Mouse (Mus musculus): ENCODE results near the gene Eps8l2. TPM values are rescaled to one million over a fixed set of nuclear protein-coding genes. Genes with fewer than 3 reads are reported as not detected.
"Not testable (repeated sequence)": the region's sequence is repeated elsewhere in the genome, so short reads cannot be mapped to it uniquely, and the experiment has no call there.

The Eps8l2 gene
- total RNA-seq, 1 experiment from 2014 or later: 7.9 TPM

DNA sequence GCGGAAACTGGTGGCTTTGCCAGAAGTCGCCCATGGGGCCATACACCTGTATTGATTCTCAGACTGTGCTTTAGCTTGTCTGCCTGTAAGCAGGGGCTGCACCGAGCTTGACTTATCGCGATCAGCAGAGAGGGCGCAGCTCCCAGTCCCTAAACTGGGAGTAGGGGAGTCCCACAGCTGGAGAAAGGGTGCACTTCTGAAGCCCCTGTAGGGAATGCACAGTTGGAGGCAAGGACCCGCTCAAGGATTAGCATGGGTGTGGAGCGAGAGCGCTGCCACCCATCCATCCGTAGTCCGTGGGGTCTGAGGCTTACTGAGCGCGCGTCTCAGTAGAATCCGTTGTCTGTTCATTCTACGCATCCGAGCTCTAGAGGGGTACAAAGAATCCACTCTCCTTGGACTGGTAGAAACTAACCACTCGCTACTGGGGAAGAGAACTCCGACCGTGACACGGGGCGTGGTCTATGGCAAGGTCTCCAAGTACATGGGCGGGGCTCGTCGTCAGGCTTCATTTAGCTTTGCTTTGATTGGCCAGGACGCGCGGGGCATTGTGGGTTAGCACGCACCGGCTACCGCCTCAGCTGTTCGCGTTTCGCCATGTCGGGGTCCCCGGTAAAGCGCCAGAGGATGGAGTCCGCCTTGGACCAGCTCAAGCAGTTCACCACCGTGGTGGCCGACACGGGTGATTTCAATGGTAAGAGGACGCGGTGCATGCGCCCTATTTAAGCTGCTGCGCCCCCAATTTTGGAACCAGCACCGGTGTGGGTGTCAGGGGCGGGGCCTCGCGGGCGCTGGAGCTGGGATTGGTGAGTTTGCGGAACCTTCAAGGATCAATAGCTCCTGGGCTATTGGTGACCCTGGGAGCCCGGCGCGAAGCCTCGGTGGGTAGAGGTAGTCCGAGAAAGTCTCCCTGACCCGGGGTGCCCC is 53.2 kb downstream of the Eps8l2 start, which contains the start of gene Taldo1:
TSS of gene Taldo1 (plus strand) at position 575 of the 927 bp plus-strand sequence.
- ATAC-seq (ENCODE audit: extremely low read depth, insufficient number of reproducible peaks, low FRiP score, poor library complexity, severe bottlenecking): peak; percentile 91

DNA sequence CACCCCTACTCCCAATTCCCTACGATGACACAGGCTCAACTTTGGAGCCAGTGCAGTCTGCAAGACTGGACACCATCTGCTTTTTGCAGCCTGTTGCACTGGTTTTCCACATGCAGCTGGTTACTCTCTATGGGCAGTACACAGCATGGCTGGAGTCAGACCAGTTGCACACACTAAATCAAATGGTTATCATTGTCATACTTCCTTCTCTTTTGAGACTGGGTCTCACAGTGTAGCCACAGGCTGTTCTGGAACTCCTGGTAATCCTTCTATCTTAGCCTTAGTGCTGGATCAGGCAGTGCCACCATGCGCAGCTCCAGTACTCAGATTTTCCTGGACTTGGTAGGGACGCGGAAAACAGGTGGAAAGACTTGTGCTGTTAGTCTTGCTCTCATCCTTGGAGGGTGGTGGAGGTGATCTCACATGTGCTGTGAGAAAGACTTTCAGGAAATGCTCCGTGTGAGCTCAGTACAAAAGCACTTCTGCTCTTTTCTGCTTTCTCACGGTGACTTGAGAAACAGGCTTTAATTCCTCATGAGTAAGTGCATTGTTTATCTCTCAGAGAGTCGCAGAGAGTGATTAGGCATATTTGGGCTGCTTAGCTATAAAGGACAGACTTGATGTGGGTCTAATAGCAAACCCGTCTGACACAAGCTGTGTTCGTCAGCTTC is 54.0 kb downstream of the Eps8l2 start:
- ATAC-seq (ENCODE audit: extremely low read depth, insufficient number of reproducible peaks, low FRiP score, poor library complexity, severe bottlenecking): peak; percentile 50

DNA sequence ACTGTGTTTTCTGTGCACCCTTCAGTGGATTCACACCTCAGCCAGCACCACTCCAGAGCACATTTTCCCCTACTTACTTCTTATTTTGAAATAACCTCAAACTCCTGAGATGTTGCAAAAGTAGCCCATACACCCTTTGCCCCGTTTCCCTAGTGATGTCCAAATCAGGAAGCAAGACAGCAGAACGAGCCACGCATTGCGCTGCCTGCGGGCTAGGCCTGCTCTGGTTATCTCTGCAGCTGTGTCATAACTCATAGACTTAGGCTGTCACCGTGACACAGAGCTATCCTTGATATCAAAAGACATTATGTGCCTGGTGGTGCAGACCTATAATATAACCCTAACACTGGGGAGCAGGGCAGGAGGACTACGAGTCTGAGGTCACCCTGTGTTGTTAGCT is 55.5 kb downstream of the Eps8l2 start:
- ATAC-seq (ENCODE audit: extremely low read depth, insufficient number of reproducible peaks, low FRiP score, poor library complexity, severe bottlenecking): peak; percentile 59

DNA sequence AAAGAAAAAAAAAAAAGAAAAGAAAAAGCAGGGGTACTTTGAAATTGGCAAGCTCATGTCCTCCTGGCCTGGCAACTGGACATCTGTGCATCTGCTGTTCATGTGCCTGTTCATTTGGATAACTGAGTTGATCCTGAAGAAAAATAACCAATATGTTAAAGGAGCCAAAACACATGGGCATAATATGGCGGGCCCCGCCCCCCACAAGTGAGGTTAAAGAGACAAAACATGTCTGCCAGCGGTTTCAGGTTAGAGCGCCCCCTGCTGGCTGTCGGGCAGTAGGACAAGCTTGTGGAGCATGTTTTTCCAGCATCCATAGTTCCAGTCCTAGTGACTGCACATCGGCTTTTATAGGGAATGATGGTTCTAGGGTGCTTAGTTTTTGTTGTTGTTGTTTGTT is 56.1 kb downstream of the Eps8l2 start:
- peak; percentile 33 for ATAC-seq (ENCODE audit: extremely low read depth, insufficient number of reproducible peaks, low FRiP score, poor library complexity, severe bottlenecking)

DNA sequence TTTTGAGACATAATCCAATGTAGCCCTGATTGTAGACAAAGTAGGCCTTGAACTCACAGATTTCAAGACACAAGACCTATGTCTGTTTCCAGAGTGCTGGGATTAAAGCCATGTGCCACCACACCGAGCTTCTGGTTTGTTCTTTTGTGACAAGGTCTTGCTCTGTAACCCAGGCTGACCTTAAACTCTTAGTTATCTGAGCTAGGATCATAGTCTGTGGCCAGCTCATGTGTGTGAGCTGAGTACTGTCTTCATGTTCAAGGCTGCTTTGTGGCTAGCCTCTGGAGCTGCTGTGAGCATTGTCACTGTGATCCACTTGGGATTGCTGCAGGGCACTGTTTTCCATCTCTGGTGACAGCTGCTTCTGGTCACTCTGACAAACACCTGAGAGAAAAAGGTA is 56.7 kb downstream of the Eps8l2 start:
- ATAC-seq (ENCODE audit: extremely low read depth, insufficient number of reproducible peaks, low FRiP score, poor library complexity, severe bottlenecking): no peak

DNA sequence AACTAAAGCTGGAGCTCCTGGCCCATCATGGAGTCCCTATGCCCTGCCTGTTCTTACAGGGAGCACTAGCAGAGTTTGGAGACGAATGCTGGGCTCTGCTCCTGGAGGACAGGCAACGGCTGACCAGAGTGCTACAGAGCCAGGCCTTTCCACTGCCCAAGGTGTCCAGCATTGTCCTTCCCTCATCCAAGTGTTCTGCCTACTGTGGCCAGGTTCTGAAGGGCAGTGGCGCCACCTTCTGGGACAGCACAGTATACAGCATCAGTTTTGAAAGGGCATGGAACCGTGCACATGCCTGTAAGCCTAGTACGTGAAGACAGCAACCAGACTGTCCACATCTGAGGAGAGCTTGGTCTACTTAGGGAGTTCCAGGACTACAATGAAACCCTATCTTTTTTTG is 64.6 kb downstream of the Eps8l2 start:
- peak; percentile 82 for ATAC-seq (ENCODE audit: extremely low read depth, insufficient number of reproducible peaks, low FRiP score, poor library complexity, severe bottlenecking)

DNA sequence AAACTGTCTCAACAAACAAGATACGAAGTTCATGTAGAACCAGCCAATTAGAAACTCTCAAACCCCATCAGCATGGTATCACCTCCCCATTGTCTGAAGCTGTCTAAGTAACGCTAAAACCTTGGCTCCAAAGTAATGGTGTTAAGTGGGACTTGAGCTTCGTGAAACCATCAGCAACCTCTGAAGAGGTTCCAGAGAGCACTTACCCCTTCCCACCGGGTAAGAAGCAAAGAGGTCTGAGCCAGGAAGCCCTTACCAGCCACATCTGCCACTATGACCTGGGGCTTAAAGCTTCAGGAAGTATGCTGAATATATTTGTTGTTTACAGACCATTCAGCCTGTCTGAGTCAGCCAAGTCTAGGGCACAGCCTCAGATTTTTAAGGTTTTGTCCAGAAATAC is 66.8 kb downstream of the Eps8l2 start:
- no peak for ATAC-seq (ENCODE audit: extremely low read depth, insufficient number of reproducible peaks, low FRiP score, poor library complexity, severe bottlenecking)

DNA sequence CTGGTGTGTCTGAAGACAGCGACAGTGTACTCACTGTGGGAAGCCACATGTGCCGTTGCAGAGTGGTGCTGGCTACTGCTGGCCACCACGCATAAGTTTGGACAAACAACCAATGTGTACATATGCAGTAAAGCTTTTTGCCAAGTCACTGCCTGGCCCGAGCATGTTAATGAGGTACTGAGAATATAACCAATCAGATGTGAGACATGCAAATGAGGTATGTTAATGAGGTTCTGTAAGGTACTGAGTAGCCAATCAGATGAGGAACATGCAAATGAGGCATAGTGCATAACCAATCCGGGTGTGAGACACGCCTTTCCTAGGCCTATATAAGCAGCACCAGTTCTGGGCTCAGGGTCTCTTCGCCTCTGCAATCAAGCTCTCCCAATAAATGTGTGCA is 69.0 kb downstream of the Eps8l2 start:
- ATAC-seq (ENCODE audit: extremely low read depth, insufficient number of reproducible peaks, low FRiP score, poor library complexity, severe bottlenecking): not testable (repeated sequence)

DNA sequence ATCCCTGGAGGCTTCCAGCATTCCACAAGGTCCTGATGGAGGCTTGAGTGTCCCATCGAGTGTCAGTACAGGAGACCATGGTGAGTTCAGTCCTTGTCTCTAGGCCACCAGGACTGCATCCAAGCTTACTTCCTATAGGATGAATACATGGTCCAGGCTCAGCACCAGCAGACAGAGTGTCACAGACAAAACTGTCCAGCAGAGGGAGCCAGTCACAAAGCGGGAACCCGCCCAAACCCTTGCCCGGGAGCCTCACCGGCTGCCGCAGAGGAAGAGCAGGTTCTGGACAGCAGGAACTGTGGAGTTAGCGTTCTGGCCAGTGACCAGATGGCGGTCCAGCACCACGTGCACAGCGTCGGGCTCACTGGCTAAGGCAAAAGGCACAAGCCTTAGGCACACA is 70.2 kb downstream of the Eps8l2 start:
- peak; percentile 83 for ATAC-seq (ENCODE audit: extremely low read depth, insufficient number of reproducible peaks, low FRiP score, poor library complexity, severe bottlenecking)

DNA sequence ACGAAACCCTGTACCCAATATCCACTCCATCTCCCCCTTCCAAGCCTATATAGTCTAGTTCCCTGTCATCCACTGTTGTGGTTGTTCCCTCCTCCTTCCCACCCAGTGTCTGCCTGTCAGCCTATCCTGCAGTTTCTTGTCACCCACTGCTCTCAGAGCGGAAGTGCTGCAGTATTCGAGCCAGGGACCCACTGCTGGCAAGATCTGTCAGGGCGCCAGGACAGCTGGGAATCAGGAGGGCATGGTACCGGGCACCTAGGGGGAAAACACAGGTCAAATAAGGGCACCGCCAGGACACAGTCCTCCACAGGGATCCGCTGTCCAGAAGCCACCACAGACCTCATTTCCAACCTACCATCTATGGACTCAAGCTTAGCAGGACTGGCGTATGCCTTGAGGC is 72.0 kb downstream of the Eps8l2 start:
- ATAC-seq (ENCODE audit: extremely low read depth, insufficient number of reproducible peaks, low FRiP score, poor library complexity, severe bottlenecking): no peak

DNA sequence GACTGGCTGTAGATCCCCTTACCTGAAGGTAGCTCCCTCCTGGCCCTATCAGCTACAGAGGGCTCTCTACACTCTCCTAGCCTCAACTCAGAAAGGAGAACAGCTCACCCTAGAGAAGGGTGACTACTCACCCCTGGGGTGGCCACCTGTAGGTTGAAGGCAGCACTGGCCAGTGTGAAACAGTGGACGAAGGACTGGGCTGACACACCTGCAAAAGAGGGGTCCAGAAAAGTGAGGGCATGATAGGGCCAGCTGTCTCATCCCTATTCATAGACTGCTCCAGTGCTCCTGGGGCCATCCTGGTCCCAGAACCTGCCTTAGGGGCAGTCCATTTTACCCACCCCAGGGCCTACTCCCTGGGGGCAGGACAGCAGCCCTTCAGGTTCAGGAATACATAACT is 73.0 kb downstream of the Eps8l2 start:
- ATAC-seq (ENCODE audit: extremely low read depth, insufficient number of reproducible peaks, low FRiP score, poor library complexity, severe bottlenecking): no peak

Other genes with a start within 250 kb of the Eps8l2 start
- gene Sigirr, start 238.3 kb upstream of the Eps8l2 start, total RNA-seq (2017): 21.0 and 21.9 TPM in 2 replicates
- not detected in 2 replicates for gene Ano9, start 221.1 kb upstream of the Eps8l2 start, total RNA-seq (2017)
- gene Ptdss2, start 216.5 kb upstream of the Eps8l2 start, total RNA-seq (2017): 4.2 and 6.3 TPM in 2 replicates
- gene Rnh1, start 166.0 kb upstream of the Eps8l2 start, total RNA-seq (2017): 41.0 and 51.8 TPM in 2 replicates
- gene Hras, start 144.9 kb upstream of the Eps8l2 start, total RNA-seq (2017): 13.7 and 23.8 TPM in 2 replicates
- gene Lrrc56, start 144.7 kb upstream of the Eps8l2 start, total RNA-seq (2017): 1.9 and 3.9 TPM in 2 replicates
- gene Lmntd2, start 124.8 kb upstream of the Eps8l2 start, total RNA-seq (2017): 2.6 and 3.2 TPM in 2 replicates
- 7.1 and 9.0 TPM in 2 replicates for gene Rassf7, start 123.0 kb upstream of the Eps8l2 start, total RNA-seq (2017)
- 82.6 and 97.8 TPM in 2 replicates for gene Phrf1, start 110.1 kb upstream of the Eps8l2 start, total RNA-seq (2017)
- 122 and 134 TPM in 2 replicates for gene Irf7, start 72.4 kb upstream of the Eps8l2 start, total RNA-seq (2017)
- not detected in 2 replicates for gene Cdhr5, start 62.1 kb upstream of the Eps8l2 start, total RNA-seq (2017)
- gene Sct, start 59.7 kb upstream of the Eps8l2 start, total RNA-seq (2017): not detected in 2 replicates
- not detected in 2 replicates for gene Drd4, start 46.9 kb upstream of the Eps8l2 start, total RNA-seq (2017)
- gene Deaf1, start 11.2 kb upstream of the Eps8l2 start, total RNA-seq (2017): 23.2 and 27.9 TPM in 2 replicates
- gene Tmem80, start 11.1 kb upstream of the Eps8l2 start, total RNA-seq (2017): 24.2 and 24.7 TPM in 2 replicates
- 1,594 and 1,707 TPM in 2 replicates for gene Taldo1, start 53.3 kb downstream of the Eps8l2 start, total RNA-seq (2017)
- gene Gatd1, start 75.3 kb downstream of the Eps8l2 start, total RNA-seq (2017): 16.8 and 21.9 TPM in 2 replicates
- gene Cend1, start 90.6 kb downstream of the Eps8l2 start, total RNA-seq (2017): 0.25 TPM in 1 of 2 replicates, not detected in the other
- 4.9 and 9.7 TPM in 2 replicates for gene Slc25a22, start 99.0 kb downstream of the Eps8l2 start, total RNA-seq (2017)
- gene Pidd1, start 105.1 kb downstream of the Eps8l2 start, total RNA-seq (2017): 2.9 and 6.5 TPM in 2 replicates
- gene Rplp2, start 108.5 kb downstream of the Eps8l2 start, total RNA-seq (2017): 2,224 and 3,167 TPM in 2 replicates
- 74.4 and 78.7 TPM in 2 replicates for gene Pnpla2, start 116.3 kb downstream of the Eps8l2 start, total RNA-seq (2017)
- gene Cracr2b, start 122.2 kb downstream of the Eps8l2 start, total RNA-seq (2017): 2.8 and 3.2 TPM in 2 replicates
- gene Cd151, start 128.5 kb downstream of the Eps8l2 start, total RNA-seq (2017): 29.8 and 31.1 TPM in 2 replicates
- 10.5 and 13.1 TPM in 2 replicates for gene Polr2l, start 136.3 kb downstream of the Eps8l2 start, total RNA-seq (2017)
- gene Tspan4, start 136.4 kb downstream of the Eps8l2 start, total RNA-seq (2017): not detected in 2 replicates
- gene Chid1, start 201.0 kb downstream of the Eps8l2 start, total RNA-seq (2017): 9.9 and 10.4 TPM in 2 replicates
- gene Ap2a2, start 223.3 kb downstream of the Eps8l2 start, total RNA-seq (2017): 32.4 and 35.7 TPM in 2 replicates